Mouse (Mus musculus): Measurements from ENCODE around the gene Gemin7.

The Gemin7 gene

GRCm38 (mm10) chr7:19547344-19547969 is 29.9 kb downstream of the Gemin7 start:
- no peak for DNase-seq (ENCODE audit: extremely low spot score, low spot score)

- DNase-seq (ENCODE audit: extremely low spot score, low spot score): no peak
These were observed 31.4 kb downstream of the Gemin7 start for GRCm38 (mm10) chr7:19546007-19546406.

GRCm38 (mm10) chr7:19543584-19543983 is 33.8 kb downstream of the Gemin7 start:
- no peak for DNase-seq (ENCODE audit: extremely low spot score, low spot score)

DNA sequence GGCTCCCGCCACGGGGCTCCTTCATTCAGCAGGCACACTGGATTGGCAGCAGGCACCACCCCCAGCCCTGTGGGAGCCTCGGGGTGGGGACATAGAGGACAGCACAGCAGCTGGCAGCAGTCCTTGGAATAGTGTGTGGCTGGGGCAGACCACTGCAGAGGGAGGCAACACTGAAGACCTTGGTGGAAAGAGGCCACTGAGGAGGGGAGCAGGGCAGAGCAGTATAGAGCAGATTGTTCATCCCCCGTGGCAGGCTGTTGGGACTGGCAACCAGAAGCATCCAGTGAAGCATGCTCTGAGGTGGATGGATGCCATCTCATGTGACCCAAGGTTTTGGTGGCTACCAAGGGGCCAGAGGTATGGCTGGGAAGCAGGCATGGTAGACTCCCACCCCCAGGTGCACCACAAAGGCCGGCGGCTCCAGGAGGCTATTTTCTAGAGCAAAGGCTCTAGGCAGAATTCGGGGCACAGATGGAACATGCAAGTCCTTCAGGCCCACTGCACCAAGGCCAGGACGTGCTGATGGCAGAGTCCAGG is 35.2 kb downstream of the Gemin7 start:
- DNase-seq (ENCODE audit: extremely low spot score, low spot score): no peak

DNA sequence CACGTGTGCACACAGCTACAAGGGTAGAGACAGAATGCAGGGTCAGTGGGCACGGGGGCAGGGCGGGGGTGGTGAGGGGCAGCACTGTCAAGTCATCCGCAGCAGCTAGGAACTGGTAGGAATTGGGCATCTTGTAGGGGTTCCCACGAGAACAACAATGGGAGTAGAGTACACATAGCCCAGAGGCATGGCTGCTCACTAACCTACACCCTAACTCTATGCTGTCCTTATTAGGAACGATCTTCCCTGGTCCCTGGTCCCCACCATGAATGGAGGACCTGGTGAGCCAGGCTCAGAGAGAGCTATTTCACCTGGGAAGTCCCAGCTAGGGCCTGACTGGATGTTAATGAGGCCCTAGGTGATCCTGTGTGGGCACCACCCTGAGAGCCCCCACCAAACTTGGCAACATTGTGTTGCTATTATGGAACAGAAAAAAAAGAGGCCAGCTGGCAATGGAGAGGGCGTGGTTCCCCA is 35.7 kb downstream of the Gemin7 start:
- no peak for DNase-seq (ENCODE audit: extremely low spot score, low spot score)

GRCm38 (mm10) chr7:19540771-19541566 is 36.4 kb downstream of the Gemin7 start:
- DNase-seq (ENCODE audit: extremely low spot score, low spot score): no peak

- no peak for DNase-seq (ENCODE audit: extremely low spot score, low spot score)
These were observed 42.7 kb downstream of the Gemin7 start for GRCm38 (mm10) chr7:19534676-19535075.

DNA sequence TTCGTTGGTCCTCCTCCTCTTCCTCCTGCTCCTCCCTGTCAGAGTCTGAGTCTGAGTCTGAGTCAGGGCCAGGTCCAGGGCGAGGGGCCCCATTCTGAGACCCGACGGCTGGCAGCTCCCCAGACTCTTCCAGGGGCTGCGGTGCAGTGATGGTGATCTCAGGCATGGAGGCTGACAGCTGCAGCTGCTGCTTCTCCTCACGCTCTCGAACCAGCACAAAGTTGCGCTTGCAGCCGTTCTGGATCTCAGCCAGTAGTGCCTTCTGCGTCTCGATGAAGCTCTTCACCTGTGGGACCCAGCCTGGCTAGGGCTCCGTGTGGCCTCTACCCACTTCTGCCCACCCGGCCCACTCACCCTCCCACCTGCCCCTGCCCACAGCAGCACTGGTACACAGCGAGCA is 45.2 kb downstream of the Gemin7 start:
- no peak for DNase-seq (ENCODE audit: extremely low spot score, low spot score)

- no peak for DNase-seq (ENCODE audit: extremely low spot score, low spot score)
These were observed 46.3 kb downstream of the Gemin7 start for GRCm38 (mm10) chr7:19531077-19531476.

DNA sequence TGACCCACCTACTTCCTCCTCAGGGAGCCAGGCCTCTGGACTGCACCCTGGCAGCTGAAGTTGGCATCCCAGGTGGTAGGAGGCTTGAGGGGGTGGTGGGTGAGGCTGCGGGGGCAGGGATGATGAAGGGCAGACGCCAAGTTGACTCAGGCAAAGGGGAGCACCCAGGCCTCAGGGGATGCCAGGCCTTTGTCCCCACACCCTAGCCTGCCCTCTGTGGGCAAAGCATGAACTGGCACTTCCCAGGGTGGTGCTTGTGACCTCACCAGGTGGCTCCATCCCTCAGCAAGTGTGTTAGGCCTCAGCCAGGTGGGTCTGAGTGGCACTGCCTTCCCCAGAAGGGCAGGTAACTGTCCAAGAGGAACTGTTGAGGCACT is 52.3 kb downstream of the Gemin7 start:
- no peak for DNase-seq (ENCODE audit: extremely low spot score, low spot score)

GRCm38 (mm10) chr7:19524420-19525104 is 52.8 kb downstream of the Gemin7 start:
- DNase-seq (ENCODE audit: extremely low spot score, low spot score): no peak

- DNase-seq (ENCODE audit: extremely low spot score, low spot score): peak; percentile 76
These were observed 53.5 kb downstream of the Gemin7 start for GRCm38 (mm10) chr7:19523757-19524419.

- DNase-seq (ENCODE audit: extremely low spot score, low spot score): no peak
These were observed 54.2 kb downstream of the Gemin7 start for GRCm38 (mm10) chr7:19523017-19523756.

DNA sequence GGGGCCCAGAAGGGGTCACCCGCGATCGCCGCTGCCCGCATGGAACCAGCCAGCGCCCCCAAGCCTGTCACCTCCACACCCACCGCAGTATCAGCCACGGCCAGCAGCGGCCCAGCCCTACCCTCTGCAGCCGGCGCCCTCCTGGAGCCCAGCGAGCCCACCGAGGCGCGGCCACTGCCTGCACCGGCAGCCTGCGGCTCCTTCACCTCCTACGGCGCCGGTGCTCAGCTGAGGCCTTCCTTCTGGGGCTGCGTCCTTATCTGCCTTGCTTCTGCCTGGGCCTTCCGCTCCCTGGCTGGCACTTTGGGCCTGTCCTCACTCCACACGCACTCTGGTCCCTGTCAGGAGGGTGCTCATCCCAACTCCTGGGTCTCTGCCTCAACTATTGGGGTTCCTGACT is 57.4 kb downstream of the Gemin7 start:
- DNase-seq (ENCODE audit: extremely low spot score, low spot score): peak; percentile 46

DNA sequence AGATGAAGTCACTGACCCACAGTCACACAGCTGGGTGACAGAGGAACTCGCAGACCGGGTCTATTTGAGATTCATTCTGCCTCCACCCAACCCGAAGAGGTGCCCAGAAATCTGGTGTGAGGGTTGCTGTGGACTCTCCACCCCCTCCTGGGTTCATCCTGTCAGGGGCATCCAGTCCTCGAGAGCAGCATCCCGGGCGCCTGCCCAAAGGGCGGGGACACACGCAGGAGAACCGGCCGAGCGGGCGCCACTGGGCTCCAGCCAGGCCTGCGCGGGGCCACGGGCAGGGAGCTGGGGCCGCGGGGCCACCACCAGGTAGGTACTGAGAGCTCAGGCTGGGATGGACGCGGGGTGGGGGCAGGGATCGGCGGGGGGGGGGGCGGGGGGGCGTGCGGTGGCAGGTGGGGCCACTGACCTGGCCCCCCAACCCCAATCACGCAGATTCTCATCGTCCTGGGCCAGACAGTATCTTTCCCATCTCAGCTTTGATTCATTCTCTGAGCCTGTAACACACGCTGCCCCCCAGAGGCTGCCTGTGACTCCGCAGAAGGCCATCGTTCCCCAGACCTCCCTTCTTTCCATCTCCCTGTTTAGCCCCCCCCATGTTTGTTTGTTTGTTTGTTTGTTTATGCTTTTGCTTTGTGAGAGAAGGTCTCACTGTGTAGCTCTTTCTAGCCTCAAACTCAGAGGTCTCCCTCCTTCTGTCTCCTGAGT is 59.6 kb downstream of the Gemin7 start, which contains the start of gene Nkpd1:
Nkpd1 (plus strand) TSS at position 187 of the 714 bp plus-strand sequence.
- no peak for DNase-seq (ENCODE audit: extremely low spot score, low spot score)
